Mouse (Mus musculus): Measurements from ENCODE around the gene Ms4a7. TPM values are rescaled to one million over a fixed set of nuclear protein-coding genes. Genes with fewer than 3 reads are reported as not detected.

Gene Ms4a7
- polyA plus RNA-seq (2015; fragmentation: Nextera tagmentation; extraction: Ambion mirVana), result 13.6 and 15.0 TPM in 2 replicates

DNA sequence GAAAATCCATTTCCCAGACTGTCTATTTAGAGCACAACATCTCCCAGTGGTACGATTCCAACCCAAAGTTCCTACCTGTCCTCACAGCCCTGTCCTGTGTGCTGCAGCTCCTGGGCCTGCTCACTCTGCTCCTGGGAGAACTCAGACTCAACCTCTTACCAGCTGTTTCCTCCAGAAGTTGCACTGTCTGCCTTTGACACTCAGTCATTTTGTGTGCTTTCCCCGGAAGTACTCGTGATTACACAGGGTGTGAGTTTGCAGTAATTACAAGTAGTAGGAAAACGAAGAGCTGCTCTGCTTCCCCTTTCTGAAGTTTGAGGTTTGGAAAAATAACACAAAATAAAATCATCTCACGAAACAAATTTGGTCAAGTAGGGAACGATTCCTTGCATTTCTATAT, at the start of gene Ms4a7:
Ms4a7 (minus strand) TSS at position 215 of the 400 bp plus-strand sequence.
- H3K4me2 ChIP-seq (replicated peaks; ENCODE audit: low read depth), result no peak within 1 kb of the TSS
- H3K9ac ChIP-seq (ENCODE audit: low read length), result no peak within 1 kb of the TSS
- no peaks in the 10 kb centered on the region for H3K9me3 ChIP-seq (ENCODE audit: control insufficient read depth, low read length)
- no peaks in the 10 kb centered on the region for H3K27me3 ChIP-seq (ENCODE audit: control insufficient read depth, insufficient read depth, low read length)
- no peaks in the 10 kb centered on the region for H3K36me3 ChIP-seq (ENCODE audit: control insufficient read depth, insufficient read depth, low read length)
- no peak within 1 kb of the TSS for H3K27ac ChIP-seq (replicated peaks)
- ATAC-seq (ENCODE audit: low FRiP score, low TSS enrichment) (no peak), DNase-seq (ENCODE audit: low spot score) (no peak)
- H3K4me1 ChIP-seq (replicated peaks; ENCODE audit: control insufficient read depth, insufficient read depth), result no peaks in the 10 kb centered on the region
- no peak within 1 kb of the TSS for H3K4me3 ChIP-seq (ENCODE audit: low read depth, low read length)
- TF ChIP-seq EP300 (optimal IDR thresholded peaks at IDR 0.05) (no peak), CTCF (IDR thresholded peaks at IDR 0.05; ENCODE audit: low read depth) (no peak)
- 70% methylated on average over 6 of the region's 6 CpGs for WGBS

DNA sequence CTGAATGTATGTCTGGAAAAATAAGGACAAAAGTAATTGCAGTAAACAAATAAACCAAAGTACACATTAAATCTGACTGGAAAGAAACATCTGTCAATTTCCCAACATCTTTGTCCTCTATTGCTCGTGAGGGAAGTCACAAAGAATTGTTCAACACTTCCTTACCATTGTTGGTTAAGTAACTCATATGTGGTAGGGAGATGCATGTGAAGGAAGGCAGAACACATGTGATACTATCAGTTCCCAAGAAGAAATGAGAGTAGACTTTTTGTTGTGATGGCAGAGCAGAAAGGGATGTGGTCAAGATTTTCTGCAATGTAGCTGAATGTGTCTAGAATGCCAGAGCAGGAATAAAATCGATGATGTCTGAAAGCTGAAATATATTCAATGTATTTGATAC, 40.5 kb upstream of the Ms4a7 start:
- no peaks in the 10 kb centered on the region for H3K36me3 ChIP-seq (ENCODE audit: control insufficient read depth, insufficient read depth, low read length)
- TF ChIP-seq EP300 (optimal IDR thresholded peaks at IDR 0.05), result no peak
- no peak for TF ChIP-seq CTCF (IDR thresholded peaks at IDR 0.05; ENCODE audit: low read depth)
- H3K9me3 ChIP-seq (ENCODE audit: control insufficient read depth, low read length), result no peaks in the 10 kb centered on the region
- ATAC-seq (ENCODE audit: low FRiP score, low TSS enrichment) (no peak), DNase-seq (ENCODE audit: low spot score) (no peak)
- H3K4me1 ChIP-seq (replicated peaks; ENCODE audit: control insufficient read depth, insufficient read depth), result no peaks in the 10 kb centered on the region
- no peaks in the 10 kb centered on the region for H3K27me3 ChIP-seq (ENCODE audit: control insufficient read depth, insufficient read depth, low read length)
- no peak overlapping the region for H3K4me2 ChIP-seq (replicated peaks; ENCODE audit: low read depth)
- H3K27ac ChIP-seq (replicated peaks), result no peak overlapping the region
- no peak overlapping the region for H3K9ac ChIP-seq (ENCODE audit: low read length)
- no peak overlapping the region for H3K4me3 ChIP-seq (ENCODE audit: low read depth, low read length)
- 79% methylated on average over 2 of the region's 2 CpGs for WGBS

DNA sequence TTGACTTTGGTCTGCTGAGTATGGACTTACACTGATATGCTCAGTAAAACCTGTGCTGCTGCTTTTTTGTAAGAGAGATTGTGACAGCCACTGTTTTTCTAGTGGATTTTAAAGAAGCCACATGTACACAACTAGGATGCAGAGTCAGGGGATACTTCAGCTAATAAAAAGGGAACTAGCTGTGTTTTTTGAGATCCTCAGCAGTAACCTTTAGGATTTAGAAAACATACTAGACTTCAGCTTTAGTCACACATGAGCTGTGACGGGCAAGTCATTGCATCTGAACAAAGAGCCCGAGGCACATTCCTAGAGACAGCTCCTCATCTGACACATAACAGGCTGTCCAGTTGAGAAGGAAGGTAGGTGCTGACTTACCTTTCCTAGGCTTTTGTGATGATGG, 39.3 kb upstream of the Ms4a7 start, which contains the start of gene Ms4a4a:
Ms4a4a (plus strand) TSS at position 251 of the 400 bp plus-strand sequence.
- ATAC-seq (ENCODE audit: low FRiP score, low TSS enrichment) (no peak), DNase-seq (ENCODE audit: low spot score) (no peak)
- no peaks in the 10 kb centered on the region for H3K27me3 ChIP-seq (ENCODE audit: control insufficient read depth, insufficient read depth, low read length)
- no peak within 1 kb of the TSS for H3K9ac ChIP-seq (ENCODE audit: low read length)
- H3K4me3 ChIP-seq (ENCODE audit: low read depth, low read length), result no peak within 1 kb of the TSS
- no peak within 1 kb of the TSS for H3K27ac ChIP-seq (replicated peaks)
- TF ChIP-seq CTCF (IDR thresholded peaks at IDR 0.05; ENCODE audit: low read depth), result no peak
- TF ChIP-seq EP300 (optimal IDR thresholded peaks at IDR 0.05), result no peak
- H3K36me3 ChIP-seq (ENCODE audit: control insufficient read depth, insufficient read depth, low read length), result no peaks in the 10 kb centered on the region
- no peaks in the 10 kb centered on the region for H3K9me3 ChIP-seq (ENCODE audit: control insufficient read depth, low read length)
- 71% methylated on average over 2 of the region's 2 CpGs for WGBS
- H3K4me1 ChIP-seq (replicated peaks; ENCODE audit: control insufficient read depth, insufficient read depth), result no peaks in the 10 kb centered on the region
- no peak within 1 kb of the TSS for H3K4me2 ChIP-seq (replicated peaks; ENCODE audit: low read depth)

GRCm38 (mm10) chr19:11371181-11371580, 35.2 kb upstream of the Ms4a7 start:
- no peak overlapping the region for H3K27ac ChIP-seq (replicated peaks)
- DNase-seq (ENCODE audit: low spot score) (no peak), ATAC-seq (ENCODE audit: low FRiP score, low TSS enrichment) (no peak)
- no peak overlapping the region for H3K4me2 ChIP-seq (replicated peaks; ENCODE audit: low read depth)
- H3K4me3 ChIP-seq (ENCODE audit: low read depth, low read length), result no peak overlapping the region
- H3K27me3 ChIP-seq (ENCODE audit: control insufficient read depth, insufficient read depth, low read length), result no peaks in the 10 kb centered on the region
- H3K9me3 ChIP-seq (ENCODE audit: control insufficient read depth, low read length), result no peaks in the 10 kb centered on the region
- no peak overlapping the region for H3K9ac ChIP-seq (ENCODE audit: low read length)
- no peaks in the 10 kb centered on the region for H3K4me1 ChIP-seq (replicated peaks; ENCODE audit: control insufficient read depth, insufficient read depth)
- no peak for TF ChIP-seq CTCF (IDR thresholded peaks at IDR 0.05; ENCODE audit: low read depth)
- no peaks in the 10 kb centered on the region for H3K36me3 ChIP-seq (ENCODE audit: control insufficient read depth, insufficient read depth, low read length)

GRCm38 (mm10) chr19:11368310-11368709, 32.4 kb upstream of the Ms4a7 start:
- H3K9ac ChIP-seq (ENCODE audit: low read length), result no peak overlapping the region
- no peaks in the 10 kb centered on the region for H3K36me3 ChIP-seq (ENCODE audit: control insufficient read depth, insufficient read depth, low read length)
- H3K27me3 ChIP-seq (ENCODE audit: control insufficient read depth, insufficient read depth, low read length), result no peaks in the 10 kb centered on the region
- ATAC-seq (ENCODE audit: low FRiP score, low TSS enrichment) (no peak), DNase-seq (ENCODE audit: low spot score) (no peak)
- H3K9me3 ChIP-seq (ENCODE audit: control insufficient read depth, low read length), result no peaks in the 10 kb centered on the region
- TF ChIP-seq CTCF (IDR thresholded peaks at IDR 0.05; ENCODE audit: low read depth) (no peak), EP300 (optimal IDR thresholded peaks at IDR 0.05) (no peak)
- H3K27ac ChIP-seq (replicated peaks), result no peak overlapping the region
- H3K4me2 ChIP-seq (replicated peaks; ENCODE audit: low read depth), result no peak overlapping the region
- no peak overlapping the region for H3K4me3 ChIP-seq (ENCODE audit: low read depth, low read length)
- 64% methylated on average over 3 of the region's 3 CpGs for WGBS
- no peaks in the 10 kb centered on the region for H3K4me1 ChIP-seq (replicated peaks; ENCODE audit: control insufficient read depth, insufficient read depth)

GRCm38 (mm10) chr19:11362002-11362401, 26.1 kb upstream of the Ms4a7 start:
- Histone ChIP-seq H3K9me3 (ENCODE audit: control insufficient read depth, low read length) (no peaks in the 10 kb centered on the region), H3K27ac (replicated peaks) (no peak overlapping the region), H3K9ac (ENCODE audit: low read length) (no peak overlapping the region), H3K4me3 (ENCODE audit: low read depth, low read length) (no peak overlapping the region), H3K4me2 (replicated peaks; ENCODE audit: low read depth) (no peak overlapping the region), H3K4me1 (replicated peaks; ENCODE audit: control insufficient read depth, insufficient read depth) (no peaks in the 10 kb centered on the region), H3K27me3 (ENCODE audit: control insufficient read depth, insufficient read depth, low read length) (no peaks in the 10 kb centered on the region), H3K36me3 (ENCODE audit: control insufficient read depth, insufficient read depth, low read length) (no peaks in the 10 kb centered on the region)
- TF ChIP-seq CTCF (IDR thresholded peaks at IDR 0.05; ENCODE audit: low read depth), result no peak
- ATAC-seq (ENCODE audit: low FRiP score, low TSS enrichment), result no peak
- no peak for DNase-seq (ENCODE audit: low spot score)

All from stomach, postnatal 0 days (tissue).